Mouse (Mus musculus) cerebellum, adult 2 months (tissue): ENCODE data around the gene Olfr1416.

Experiments used
- CTCF ChIP-seq: fragments of 200-500 bp; IDR thresholded peaks from 2 replicates; pipeline ENCODE4 v1.5.1; 2011; ENCODE audit warnings: low read depth, mild to moderate bottlenecking, control low read depth, low read length, moderate library complexity, borderline replicate concordance; ENCODE audit not compliant: insufficient read depth
- POLR2A ChIP-seq: fragments of 200-500 bp; IDR thresholded peaks from 2 replicates; pipeline ENCODE4 v1.6.1; 2011; ENCODE audit warnings: low read length, control low read depth, borderline replicate concordance; ENCODE audit not compliant: insufficient read depth

DNA sequence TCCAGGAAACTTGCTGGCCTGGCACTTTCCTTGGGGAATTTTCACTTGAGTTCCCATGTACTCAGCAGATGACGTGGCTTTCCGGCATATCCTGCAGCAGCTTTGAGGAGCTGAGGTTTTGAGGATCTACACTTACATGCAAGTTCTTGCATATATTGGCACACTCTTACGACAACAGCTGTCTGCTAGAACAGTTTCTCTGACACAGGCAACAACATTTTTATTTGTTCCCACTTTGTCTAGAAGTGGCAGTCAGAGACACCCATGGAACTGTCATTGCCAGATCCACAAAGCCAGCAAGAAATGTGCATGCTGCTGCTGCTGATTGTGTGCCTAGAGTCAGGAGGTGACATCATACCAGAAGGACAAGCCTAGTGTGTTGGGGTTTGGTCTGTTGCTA is 38.9 kb upstream of the Olfr1416 start:
- TF ChIP-seq POLR2A (no peak), CTCF (no peak)
